ENCODE assay signal across 23 mouse cellular contexts in the genomic region with DNA sequence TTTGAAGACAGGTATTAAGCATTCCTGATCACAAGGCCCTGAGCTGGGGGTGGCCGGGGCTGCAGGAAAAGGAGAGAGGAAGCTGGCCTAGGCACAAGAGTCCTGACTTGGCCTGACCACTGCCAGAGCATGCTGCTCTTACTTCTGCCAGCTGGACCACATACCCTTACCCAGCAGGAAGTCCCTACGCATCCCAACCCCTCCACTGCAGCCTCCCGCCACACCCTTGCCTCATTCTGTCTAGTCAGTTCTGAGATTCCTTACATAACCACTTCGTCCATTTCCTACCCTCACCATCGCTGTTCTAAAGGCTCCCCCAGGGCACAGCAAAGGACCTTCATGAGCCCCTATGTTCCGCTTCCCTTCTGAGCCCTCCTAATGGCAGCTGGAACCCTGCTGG. TPM values are rescaled to one million over a fixed set of nuclear protein-coding genes. Genes with fewer than 3 reads are reported as not detected.
DNase-seq lines count a peak whose midpoint lies in the region; ATAC-seq and TF ChIP-seq lines count a peak whose summit lies in the region.
"Had no signal": no experiment of that assay in that cellular context is flagged by ENCODE, and none has a peak within 500 bp of the region (broad histone marks: within the 10 kb centered on the region; RNA-seq: fewer than 3 reads in every experiment).

No protein-coding gene starts in this region.

- H3K9me3 ChIP-seq in liver, postnatal 0 days (ENCODE audit: low read length), result no peaks in the 10 kb centered on the region
- no peaks in the 10 kb centered on the region for H3K9me3 ChIP-seq in kidney, embryonic 16.5 days (ENCODE audit: low read length)
- H3K9me3 ChIP-seq: forebrain, embryonic 13.5 days; hindbrain, embryonic 12.5 days; kidney, embryonic 15.5 days; limb, embryonic 13.5 days; liver, embryonic 15.5 days; midbrain, embryonic 15.5 days; neural tube, embryonic 13.5 days had no signal

- no peak overlapping the region; the same call in 1 of the 2 replicates for H3K27ac ChIP-seq in liver, postnatal 0 days (ENCODE audit: low read depth)
- no peak overlapping the region for H3K27ac ChIP-seq in kidney, embryonic 16.5 days (ENCODE audit: low read length)
- H3K27ac ChIP-seq: forebrain, embryonic 13.5 days; gastrocnemius, adult 2 months; hindbrain, embryonic 12.5 days; kidney, embryonic 15.5 days; limb, embryonic 13.5 days; liver, embryonic 15.5 days; macrophage; midbrain, embryonic 15.5 days; neural tube, embryonic 13.5 days had no signal

- peaks cover 4% of the 10 kb centered on the region; the same call in 1 of the 2 replicates for H3K4me1 ChIP-seq in liver, postnatal 0 days (ENCODE audit: insufficient read depth)
- H3K4me1 ChIP-seq in kidney, embryonic 16.5 days (ENCODE audit: insufficient read depth, low read length), result peaks cover 31% of the 10 kb centered on the region
- H3K4me1 ChIP-seq: forebrain, embryonic 13.5 days; midbrain, embryonic 15.5 days; neural tube, embryonic 13.5 days had no signal

- H3K9ac ChIP-seq in liver, postnatal 0 days (replicated peaks), result peak overlapping the region; percentile 32; the same call in 1 of the 2 replicates
- no peak overlapping the region for H3K9ac ChIP-seq in kidney, embryonic 16.5 days (replicated peaks; ENCODE audit: low read length)
- H3K9ac ChIP-seq: forebrain, embryonic 13.5 days; hindbrain, embryonic 12.5 days; kidney, embryonic 15.5 days; limb, embryonic 13.5 days; liver, embryonic 15.5 days; midbrain, embryonic 15.5 days; neural tube, embryonic 13.5 days had no signal

- TF ChIP-seq EP300 in liver, postnatal 0 days (IDR thresholded peaks at IDR 0.05; ENCODE audit: low read depth), result no peak

- H3K36me3 ChIP-seq in liver, postnatal 0 days (replicated peaks; ENCODE audit: insufficient read depth, low read length), result peaks cover 3% of the 10 kb centered on the region; the same call in 1 of the 2 replicates
- no peaks in the 10 kb centered on the region for H3K36me3 ChIP-seq in kidney, embryonic 16.5 days (ENCODE audit: insufficient read depth, low read length)
- H3K36me3 ChIP-seq: hindbrain, embryonic 12.5 days; kidney, embryonic 15.5 days; limb, embryonic 13.5 days; liver, embryonic 15.5 days; midbrain, embryonic 15.5 days; neural tube, embryonic 13.5 days had no signal

- 68% methylated on average over 6 of the region's 6 CpGs for WGBS in liver, postnatal 0 days (ENCODE audit: insufficient replicate concordance)
- WGBS in kidney, embryonic 16.5 days, result 76% methylated on average over 6 of the region's 6 CpGs

- peak; percentile 12 for DNase-seq in adrenal gland, adult 2 months
- no peak for DNase-seq in adrenal gland, postnatal 14 days
- no peak for DNase-seq in liver, postnatal 0 days
- no peak for DNase-seq in liver
- peak; percentile 42 to 53 for DNase-seq in cerebellum, postnatal 14 days
- no peak for DNase-seq in right cerebral cortex, postnatal 25 days
- DNase-seq: adrenal gland, postnatal 25 days; gastrocnemius, adult 2 months; kidney, adult 11 months; kidney, postnatal 4 days; retina, postnatal 1 day; thymus, postnatal 36 days had no signal

- no peaks in the 10 kb centered on the region for H3K27me3 ChIP-seq in liver, postnatal 0 days (ENCODE audit: insufficient read depth, low read length)
- H3K27me3 ChIP-seq in kidney, embryonic 16.5 days (ENCODE audit: insufficient read depth, low read length), result no peaks in the 10 kb centered on the region
- H3K27me3 ChIP-seq: forebrain, embryonic 13.5 days; hindbrain, embryonic 12.5 days; kidney, embryonic 15.5 days; limb, embryonic 13.5 days; liver, embryonic 15.5 days; midbrain, embryonic 15.5 days; neural tube, embryonic 13.5 days had no signal

- H3K4me2 ChIP-seq in liver, postnatal 0 days (ENCODE audit: low read depth, low read length), result peak overlapping the region; percentile 70
- H3K4me2 ChIP-seq in kidney, embryonic 16.5 days (replicated peaks; ENCODE audit: low read depth, low read length), result no peak overlapping the region
- H3K4me2 ChIP-seq: forebrain, embryonic 13.5 days; heart, embryonic 11.5 days; hindbrain, embryonic 12.5 days; kidney, embryonic 15.5 days; limb, embryonic 13.5 days; midbrain, embryonic 15.5 days; neural tube, embryonic 13.5 days had no signal

- no peak for TF ChIP-seq CTCF in liver, postnatal 0 days (IDR thresholded peaks at IDR 0.05; ENCODE audit: low read depth)

- peak overlapping the region; percentile 49; the same call in 1 of the 2 replicates for H3K4me3 ChIP-seq in liver, postnatal 0 days (ENCODE audit: low read depth, low read length)
- no peak overlapping the region for H3K4me3 ChIP-seq in kidney, embryonic 16.5 days (ENCODE audit: low read length)
- H3K4me3 ChIP-seq: forebrain, embryonic 13.5 days; gastrocnemius, adult 2 months; hindbrain, embryonic 12.5 days; kidney, embryonic 15.5 days; limb, embryonic 13.5 days; liver, embryonic 15.5 days; midbrain, embryonic 15.5 days; myocyte; neural tube, embryonic 13.5 days had no signal

- ATAC-seq in liver, postnatal 0 days, result no peak
- ATAC-seq in kidney, embryonic 16.5 days (ENCODE audit: low FRiP score, low TSS enrichment), result no peak
- ATAC-seq: forebrain, embryonic 13.5 days; midbrain, embryonic 15.5 days had no signal

RNA-seq across cellular contexts. Expression of gene Pemt, which starts 12.0 kb away (rescaled TPM):
- 10 to 100 TPM in 1 of 2 experiments, 1 to 10 TPM in 1; 8.4 to 12.5 TPM for total RNA-seq in adrenal gland, adult 2 months (2021)
- 11.2 and 13.1 TPM in 2 replicates for polyA plus RNA-seq in adrenal gland, adult 2 months (2012; rRNA removed)
- total RNA-seq in adrenal gland, postnatal 14 days (2021), result 16.4 and 69.4 TPM in 2 replicates
- 589 and 592 TPM in 2 replicates for polyA plus RNA-seq in liver, postnatal 0 days (2015; fragmentation: Nextera tagmentation; extraction: Ambion mirVana)
- 11.2 and 12.2 TPM in 2 replicates for polyA plus RNA-seq in kidney, embryonic 16.5 days (2015; fragmentation: Nextera tagmentation; extraction: Ambion mirVana)

Comparison
In these comparisons a context has a peak if more than half of its experiments do, and no peak if none do; other contexts are left out.
1. DNase-seq: peak in adrenal gland, adult 2 months (single experiment) and cerebellum, postnatal 14 days (2 of 2); none in adrenal gland, postnatal 14 days (single experiment), liver, postnatal 0 days (single experiment), liver (single experiment) and right cerebral cortex, postnatal 25 days (single experiment).
2. RNA of gene Pemt, which starts 12.0 kb away (polyA plus RNA-seq): 589 to 592 TPM in liver, postnatal 0 days; 11.2 to 12.2 TPM in kidney, embryonic 16.5 days and 11.2 to 13.1 TPM in adrenal gland, adult 2 months; every median in the first group is over 10 times any median in the second.